Mouse (Mus musculus) CH12.LX (cell line): ENCODE results near the gene Klf8. TPM values are rescaled to one million over a fixed set of nuclear protein-coding genes. Genes with fewer than 3 reads are reported as not detected.

Experiments
- DNase-seq: peaks from one replicate; pipeline ENCODE4 v3.0.0-alpha.2; 2013; ENCODE audit errors: extremely low read depth
- H3K27ac ChIP-seq: 2 replicates; pipeline ENCODE4 v1.5.1; 2012; ENCODE audit warnings: low read depth, mild to moderate bottlenecking, control low read depth, moderate library complexity; ENCODE audit not compliant: insufficient read depth
- H3K27me3 ChIP-seq: replicated peaks from 2 replicates; pipeline ENCODE3; 2012; ENCODE audit warnings: inconsistent platforms
- H3K36me3 ChIP-seq, 2 experiments: replicated peaks in 1 of 2; 2 replicates each; pipeline versions ENCODE3 to v1.6.1; 2012; ENCODE audit warnings: inconsistent platforms in 1 of 2, low read length in 1 of 2, mild to moderate bottlenecking in 1 of 2, mixed read lengths in 1 of 2, moderate library complexity in 1 of 2; ENCODE audit not compliant: control insufficient read depth in 1 of 2, insufficient read depth in 1 of 2
- H3K4me1 ChIP-seq, 2 experiments: 2 replicates each; pipeline ENCODE4 v1.6.1; 2012; ENCODE audit warnings: inconsistent platforms in 1 of 2, moderate library complexity in 1 of 2; ENCODE audit not compliant: insufficient read depth in 2 of 2, control insufficient read depth in 1 of 2
- H3K4me2 ChIP-seq: 2 replicates; pipeline ENCODE4 v1.6.1; 2012; ENCODE audit warnings: low read depth, mild to moderate bottlenecking, control low read depth; ENCODE audit not compliant: poor library complexity, insufficient read depth, severe bottlenecking
- H3K4me3 ChIP-seq, 3 experiments: fragments of 150-350 bp in 1 of 3; sonication (generic) in 1 of 3; replicated peaks in 1 of 3; 2 replicates each; pipeline versions ENCODE3 to v1.5.1; 2011 to 2012; ENCODE audit warnings: low read depth in 2 of 3, low read length in 2 of 3, mild to moderate bottlenecking in 2 of 3, moderate library complexity in 2 of 3, control low read depth in 1 of 3, improper control_type of control experiment in 1 of 3, inconsistent platforms in 1 of 3, mixed read lengths in 1 of 3; ENCODE audit not compliant: poor library complexity in 1 of 3
- H3K79me2 ChIP-seq: replicated peaks from 2 replicates; pipeline ENCODE4 v1.6.1; 2012; ENCODE audit warnings: mild to moderate bottlenecking, moderate library complexity; ENCODE audit not compliant: control insufficient read depth, poor library complexity, insufficient read depth, severe bottlenecking; ENCODE audit errors: extremely low read depth
- H3K9ac ChIP-seq: 2 replicates; pipeline ENCODE4 v1.6.1; 2012; ENCODE audit warnings: low read depth, mild to moderate bottlenecking, control low read depth, moderate library complexity; ENCODE audit not compliant: insufficient read depth
- H3K9me3 ChIP-seq: replicated peaks from 2 replicates; pipeline ENCODE3; 2012; ENCODE audit warnings: low read length, inconsistent platforms, mixed read lengths
- BHLHE40 ChIP-seq: IDR thresholded peaks from 2 replicates; pipeline ENCODE4 v1.6.1; 2011; ENCODE audit warnings: mild to moderate bottlenecking, low read depth, low read length, improper control_type of control experiment
- CHD2 ChIP-seq: IDR thresholded peaks from 2 replicates; pipeline ENCODE4 v1.6.1; 2011; ENCODE audit warnings: low read length, improper control_type of control experiment
- CTCF ChIP-seq, 2 experiments: IDR thresholded peaks in 1 of 2; conservative IDR thresholded peaks in 1 of 2; 2 replicates each; pipeline ENCODE4 v1.5.1; 2011 to 2012; ENCODE audit warnings: low read depth in 2 of 2, low read length in 2 of 2, improper control_type of control experiment in 1 of 2, inconsistent platforms in 1 of 2, mild to moderate bottlenecking in 1 of 2, moderate library complexity in 1 of 2
- E2F4 ChIP-seq: IDR thresholded peaks from 2 replicates; pipeline ENCODE4 v1.6.1; 2011; ENCODE audit warnings: low read depth, low read length, improper control_type of control experiment; ENCODE audit not compliant: insufficient replicate concordance
- EP300 ChIP-seq: IDR thresholded peaks from 2 replicates; pipeline ENCODE4 v1.6.1; 2011; ENCODE audit warnings: low read length, improper control_type of control experiment
- IRF4 ChIP-seq: IDR thresholded peaks from 2 replicates; pipeline ENCODE4 v1.6.1; 2014; ENCODE audit warnings: low read depth, mild to moderate bottlenecking, inconsistent platforms, low read length, improper control_type of control experiment
- JUN ChIP-seq: IDR thresholded peaks from 2 replicates; pipeline ENCODE4 v1.6.1; 2011; ENCODE audit warnings: low read depth, mild to moderate bottlenecking, low read length, improper control_type of control experiment, moderate library complexity; ENCODE audit not compliant: insufficient read depth
- MAX ChIP-seq: IDR thresholded peaks from 2 replicates; pipeline ENCODE4 v1.6.1; 2011; ENCODE audit warnings: low read length, improper control_type of control experiment
- MAZ ChIP-seq: IDR thresholded peaks from 2 replicates; pipeline ENCODE4 v1.6.1; 2012; ENCODE audit warnings: low read depth, mild to moderate bottlenecking, inconsistent platforms, low read length, improper control_type of control experiment, moderate library complexity
- NELFE ChIP-seq: IDR thresholded peaks from 2 replicates; pipeline ENCODE4 v1.6.1; 2011; ENCODE audit warnings: low read depth, low read length, improper control_type of control experiment
- NRF1 ChIP-seq: IDR thresholded peaks from 2 replicates; pipeline ENCODE4 v1.6.1; 2014; ENCODE audit warnings: low read depth, mild to moderate bottlenecking, inconsistent platforms, low read length, improper control_type of control experiment, moderate library complexity
- POLR2AphosphoS2 ChIP-seq: IDR thresholded peaks from 2 replicates; pipeline ENCODE4 v1.6.1; 2011; ENCODE audit warnings: low read depth, low read length, improper control_type of control experiment
- RCOR1 ChIP-seq: conservative IDR thresholded peaks from 2 replicates; pipeline ENCODE4 v1.6.1; 2012; ENCODE audit warnings: low read depth, mild to moderate bottlenecking, inconsistent platforms, low read length, improper control_type of control experiment
- TBP ChIP-seq: conservative IDR thresholded peaks from 2 replicates; pipeline ENCODE4 v1.6.1; 2011; ENCODE audit warnings: low read depth, low read length, improper control_type of control experiment
- TCF12 ChIP-seq: IDR thresholded peaks from 2 replicates; pipeline ENCODE4 v1.6.1; 2014; ENCODE audit warnings: low read depth, mild to moderate bottlenecking, inconsistent platforms, low read length, improper control_type of control experiment
- UBTF ChIP-seq: IDR thresholded peaks from 2 replicates; pipeline ENCODE4 v1.6.1; 2012; ENCODE audit warnings: low read depth, mild to moderate bottlenecking, inconsistent platforms, low read length, improper control_type of control experiment, moderate library complexity
- ZMIZ1 ChIP-seq: IDR thresholded peaks from 2 replicates; pipeline ENCODE4 v1.6.1; 2012; ENCODE audit warnings: low read depth, mild to moderate bottlenecking, inconsistent platforms, low read length, improper control_type of control experiment
- ZNF384 ChIP-seq: IDR thresholded peaks from 2 replicates; pipeline ENCODE4 v1.6.1; 2012; ENCODE audit warnings: low read depth, low read length, improper control_type of control experiment, inconsistent platforms
- dilution Hi-C: fragments of 300-500 bp; cut with MboI; formaldehyde crosslinking; loops from 2 replicates; pipeline ENCODE4 v1.14.3; 2020; ENCODE audit warnings: low sequenced_read_pairs; ENCODE audit not compliant: extremely low pct_unique_long_range_greater_than_20kb, extremely low pct_ligation_motif_present
- in situ Hi-C: fragments of 300-500 bp; cut with MboI; formaldehyde crosslinking; loops from 3 replicates; pipeline ENCODE4 v1.14.3; 2019; ENCODE audit warnings: low sequenced_read_pairs, low pct_ligation_motif_present, low pct_unique_long_range_greater_than_20kb, mixed read lengths
- polyA plus RNA-seq: library from polyadenylated mRNA; unstranded; fragments of >175 nt; gene quantifications from 2 replicates; pipeline ENCODE4 v1.2.1, GENCODE M21; 2012; ENCODE audit warnings: low read depth; ENCODE audit not compliant: insufficient read length
- total RNA-seq, 2 experiments: library from RNA; depleted of rRNA; stranded (reverse); fragments of 300-350 nt in 1 of 2; fragments of >200 nt in 1 of 2; gene quantifications; 2 replicates each; pipeline ENCODE4 v1.2.3; 2012 to 2014

Gene Klf8
- total and polyA plus RNA-seq, 3 experiments, result 0.13 to 1.0 (median 0.75) TPM

DNA sequence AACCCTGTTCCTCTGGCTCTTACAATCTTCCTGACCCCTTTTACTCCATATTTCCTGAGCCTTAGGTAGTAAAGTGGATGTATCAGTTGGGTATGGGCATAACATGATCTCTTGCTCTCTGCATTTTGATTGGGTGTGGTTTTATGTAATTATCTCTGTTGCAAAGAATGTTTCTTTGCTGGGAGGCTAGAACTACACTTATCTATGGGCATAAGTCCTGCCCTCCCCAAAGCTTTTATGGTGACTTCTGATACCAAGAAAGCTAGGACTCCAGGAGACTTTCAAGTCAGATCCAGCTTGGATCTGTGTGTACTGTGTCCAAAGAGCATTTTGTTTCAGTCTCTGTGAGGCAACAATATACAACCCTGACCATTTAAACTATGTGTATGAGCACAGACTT lies 202.3 kb downstream of the Klf8 start:
- dilution Hi-C loops (no loop called here), in situ Hi-C loops (no loop called here)
- Histone ChIP-seq H3K9me3 (no peaks in the 10 kb centered on the region), H3K4me3 (no peak overlapping the region), H3K4me2 (no peak overlapping the region), H3K27ac (no peak overlapping the region), H3K9ac (no peak overlapping the region), H3K36me3 (no peaks in the 10 kb centered on the region), H3K27me3 (no peaks in the 10 kb centered on the region), H3K79me2 (no peaks in the 10 kb centered on the region), H3K4me1 (no peaks in the 10 kb centered on the region)
- TF ChIP-seq EP300, result no peak
- no peak for TF ChIP-seq JUN
- no peak for TF ChIP-seq TCF12
- no peak for TF ChIP-seq UBTF
- no peak for TF ChIP-seq BHLHE40
- no peak for TF ChIP-seq CHD2
- no peak for TF ChIP-seq ZMIZ1
- no peak for TF ChIP-seq MAX
- TF ChIP-seq ZNF384, result no peak
- TF ChIP-seq TBP, result no peak
- no peak for TF ChIP-seq NELFE
- no peak for DNase-seq

DNA sequence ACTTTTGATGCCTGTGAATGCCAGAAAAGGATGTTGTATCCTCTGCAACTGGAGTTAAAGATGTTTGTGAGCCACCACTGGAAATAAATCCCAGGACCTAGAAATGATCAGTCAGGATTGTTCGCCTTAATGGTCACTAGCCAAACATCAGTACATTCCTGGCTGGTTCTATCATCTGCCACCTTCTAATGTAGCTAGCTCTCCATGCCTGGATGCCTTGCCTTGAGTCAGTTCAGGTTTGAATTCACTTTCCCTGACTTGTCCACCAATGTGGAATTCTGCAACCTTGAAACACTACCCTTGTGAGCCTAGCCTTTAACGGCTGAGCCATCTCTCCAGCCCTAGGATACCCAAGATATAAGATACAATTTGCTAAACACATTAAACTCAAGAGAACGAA lies 202.8 kb downstream of the Klf8 start:
- in situ Hi-C loops, result no loop called here
- Histone ChIP-seq H3K4me2 (no peak overlapping the region), H3K79me2 (no peaks in the 10 kb centered on the region), H3K36me3 (no peaks in the 10 kb centered on the region), H3K27ac (no peak overlapping the region), H3K27me3 (no peaks in the 10 kb centered on the region), H3K4me1 (no peaks in the 10 kb centered on the region), H3K9ac (no peak overlapping the region), H3K4me3 (no peak overlapping the region)
- dilution Hi-C loops, result no loop called here
- DNase-seq, result no peak
- TF ChIP-seq RCOR1, result no peak
- TF ChIP-seq POLR2AphosphoS2, result no peak
- no peak for TF ChIP-seq TCF12
- no peak for TF ChIP-seq IRF4
- no peak for TF ChIP-seq CTCF (conservative IDR thresholded peaks at IDR 0.05 in 1 of 2, IDR thresholded peaks at IDR 0.05 in 1 of 2; ENCODE audit: low read depth in 2 of 2, low read length in 2 of 2)
- TF ChIP-seq TBP, result no peak
- TF ChIP-seq E2F4, result no peak
- TF ChIP-seq NRF1, result no peak
- no peak for TF ChIP-seq NELFE
- no peak for TF ChIP-seq MAZ
- TF ChIP-seq, all 38 proteins: peak for 0
- no peaks in the 10 kb centered on the region for H3K9me3 ChIP-seq

Other genes starting within 250 kb of the Klf8 start
- 1.6 and 3.2 TPM in 2 replicates for gene Usp51, start 231.0 kb upstream of the Klf8 start, total RNA-seq (2012; rRNA removed)
- 3.9 and 4.2 TPM in 2 replicates for gene Usp51, start 231.0 kb upstream of the Klf8 start, total RNA-seq (2014; rRNA removed)
- 2.6 and 3.0 TPM in 2 replicates for gene Usp51, start 231.0 kb upstream of the Klf8 start, polyA plus RNA-seq
- gene Mageh1, start 199.9 kb upstream of the Klf8 start, total RNA-seq (2012; rRNA removed), result 11.3 and 11.7 TPM in 2 replicates
- gene Mageh1, start 199.9 kb upstream of the Klf8 start, total RNA-seq (2014; rRNA removed), result 13.3 and 15.2 TPM in 2 replicates
- 8.7 and 9.5 TPM in 2 replicates for gene Mageh1, start 199.9 kb upstream of the Klf8 start, polyA plus RNA-seq
- gene Foxr2, start 118.7 kb upstream of the Klf8 start, total RNA-seq (2012; rRNA removed), result not detected in 2 replicates
- gene Foxr2, start 118.7 kb upstream of the Klf8 start, total RNA-seq (2014; rRNA removed), result not detected in 2 replicates
- gene Foxr2, start 118.7 kb upstream of the Klf8 start, polyA plus RNA-seq, result not detected in 2 replicates
- 0.08 and 0.17 TPM in 2 replicates for gene Rragb, start 97.5 kb upstream of the Klf8 start, total RNA-seq (2012; rRNA removed)
- 1.7 TPM in 2 replicates for gene Rragb, start 97.5 kb upstream of the Klf8 start, total RNA-seq (2014; rRNA removed)
- 1.7 and 2.3 TPM in 2 replicates for gene Rragb, start 97.5 kb upstream of the Klf8 start, polyA plus RNA-seq